Mouse (Mus musculus): Measurements from ENCODE around the gene Acnat1. TPM values are rescaled to one million over a fixed set of nuclear protein-coding genes. Genes with fewer than 3 reads are reported as not detected.
A peak's percentile ranks its signal among the peaks of the same experiment; 100 is the strongest.
"Not testable (repeated sequence)": the region's sequence is repeated elsewhere in the genome, so short reads cannot be mapped to it uniquely, and the experiment has no call there.

Gene Acnat1
- not detected for total RNA-seq (2021)
- long read RNA-seq, experiment 1, result 0 reads
- long read RNA-seq, experiment 2, result 0 reads

DNA sequence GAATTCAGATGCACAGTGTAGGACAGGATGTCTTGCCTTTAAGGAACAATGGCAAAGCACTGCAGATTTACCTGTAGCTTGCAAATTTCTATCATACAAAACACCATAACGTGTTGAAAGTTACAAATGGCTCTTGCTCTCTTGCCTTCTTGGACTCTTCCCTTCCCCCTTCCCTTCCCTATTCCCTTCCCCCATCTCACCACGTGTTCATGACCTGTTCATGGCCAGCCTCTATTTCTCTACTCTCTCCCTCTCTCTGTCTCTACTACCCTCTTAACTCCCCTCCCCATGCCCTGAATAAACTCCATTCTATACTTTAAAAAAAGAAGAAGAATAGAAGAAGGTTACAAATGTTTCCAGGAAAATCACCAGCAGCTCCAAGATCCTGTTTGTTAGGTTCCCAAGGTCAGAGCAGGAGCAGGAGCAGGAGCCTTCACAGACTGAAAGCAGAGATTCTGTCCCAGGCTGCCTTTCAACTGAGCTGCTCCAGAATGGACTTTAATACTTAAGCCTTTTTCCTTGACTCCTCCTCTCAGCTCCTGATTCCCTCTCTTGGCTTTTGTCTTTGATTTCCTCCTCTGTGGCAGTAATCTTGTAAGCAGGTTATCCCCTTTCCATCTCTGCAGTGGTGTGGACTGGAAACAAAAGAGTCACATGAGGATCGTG, at the start of gene Acnat1:
TSS of gene Acnat1 (minus strand) at position 478 of the 666 bp plus-strand sequence.
- DNase-seq, result no peak

DNA sequence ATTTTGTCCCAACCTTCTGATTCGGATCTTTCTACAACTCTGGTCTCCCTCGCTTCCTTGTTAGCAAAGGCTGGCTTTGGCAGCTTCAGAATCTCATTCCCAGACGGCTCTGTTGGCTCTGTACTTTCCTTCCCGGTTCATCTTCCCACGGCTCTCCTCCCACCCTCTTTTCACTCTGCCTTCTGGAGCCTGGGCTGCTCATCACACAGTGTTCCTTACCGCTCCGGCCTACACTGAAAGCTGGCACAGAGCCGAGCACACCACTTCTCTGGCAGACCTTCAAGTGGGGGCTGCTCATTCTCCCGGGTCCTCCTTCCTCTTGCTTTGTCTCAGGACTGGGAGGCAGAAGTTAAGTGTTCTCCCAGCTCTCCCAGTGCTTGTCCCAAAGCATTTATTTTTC, 48.9 kb upstream of the Acnat1 start:
- peak; percentile 18 for DNase-seq

DNA sequence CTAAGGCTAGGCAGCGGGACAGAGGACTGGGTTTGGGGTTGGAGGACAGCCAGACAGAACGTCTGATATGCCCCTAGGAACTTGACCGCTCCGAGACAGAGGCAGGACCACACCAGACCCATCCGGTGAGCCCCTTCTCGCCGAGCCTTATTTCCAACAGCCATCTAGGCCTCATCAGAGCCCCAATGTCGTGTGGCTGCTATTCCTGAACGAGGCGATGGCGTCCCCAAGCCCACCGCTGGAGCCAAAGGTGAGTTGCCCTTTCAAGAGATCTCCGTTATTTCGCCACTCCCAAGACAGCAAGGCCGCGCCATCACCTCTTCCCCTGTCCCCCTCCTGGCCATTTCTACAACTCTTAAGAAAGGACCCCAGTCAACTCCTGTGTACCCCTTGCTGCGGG, 47.6 kb upstream of the Acnat1 start:
- DNase-seq, result no peak

DNA sequence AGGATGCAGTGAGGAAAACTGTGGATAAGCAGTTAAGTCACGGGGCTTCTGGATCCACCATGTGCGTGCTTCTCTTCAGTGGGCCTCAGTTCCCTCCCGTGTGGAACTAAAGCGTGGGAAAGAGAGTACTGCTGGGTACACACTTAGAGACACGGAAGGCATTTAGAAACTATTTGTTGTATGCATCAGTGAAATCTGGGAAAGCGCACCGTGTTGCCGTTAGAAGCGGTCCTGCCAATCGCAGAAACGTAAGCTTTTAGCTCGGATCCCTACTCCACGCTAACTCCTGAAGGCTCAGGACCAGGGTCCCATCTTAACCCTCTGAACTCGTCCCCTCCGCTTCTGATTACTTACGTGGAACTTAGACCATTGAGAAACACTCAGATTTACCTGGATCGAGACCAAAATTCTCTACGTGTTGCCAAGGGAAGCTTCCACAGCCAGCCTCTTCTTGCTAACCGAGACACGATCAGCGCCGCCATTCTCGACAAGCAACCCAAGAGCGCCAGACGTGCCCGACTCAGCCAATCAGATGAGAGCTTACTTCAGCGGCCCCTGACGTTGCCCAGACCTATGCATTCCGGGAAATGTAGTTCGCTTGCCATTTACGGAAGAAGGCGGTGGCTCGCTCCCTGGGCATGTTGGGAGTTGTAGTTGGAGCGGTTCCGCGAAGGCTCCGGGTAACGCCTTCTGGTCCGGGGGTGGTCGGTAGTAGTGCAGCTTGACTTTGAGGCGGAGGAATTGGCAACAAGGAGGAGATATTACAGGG, 47.0 kb upstream of the Acnat1 start, which contains the start of the genes Mrpl50 and Zfp189:
TSS of gene Mrpl50 (minus strand) at position 522 of the 769 bp plus-strand sequence.
TSS of gene Zfp189 (plus strand) at position 605 of the 769 bp plus-strand sequence.
- peak; percentile 85 for DNase-seq

DNA sequence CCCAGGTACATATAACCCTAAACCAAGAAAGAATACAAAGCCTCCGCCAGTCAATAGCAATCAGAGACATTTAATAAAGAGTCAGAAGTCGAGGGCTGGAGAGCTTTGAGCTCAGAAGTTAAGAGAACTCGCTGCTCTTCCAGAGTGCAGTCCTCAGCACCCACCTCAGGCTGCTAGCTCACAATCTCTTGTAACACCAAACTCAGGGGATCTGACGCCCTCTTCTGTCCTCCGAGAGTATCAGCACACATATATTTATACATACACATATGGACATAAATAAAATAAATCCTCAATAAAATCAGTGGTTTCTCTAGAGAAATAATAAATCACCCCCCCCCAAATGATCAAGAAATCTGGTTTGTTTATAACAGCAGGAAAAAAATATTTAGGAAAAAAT, 45.8 kb upstream of the Acnat1 start:
- no peak for DNase-seq

DNA sequence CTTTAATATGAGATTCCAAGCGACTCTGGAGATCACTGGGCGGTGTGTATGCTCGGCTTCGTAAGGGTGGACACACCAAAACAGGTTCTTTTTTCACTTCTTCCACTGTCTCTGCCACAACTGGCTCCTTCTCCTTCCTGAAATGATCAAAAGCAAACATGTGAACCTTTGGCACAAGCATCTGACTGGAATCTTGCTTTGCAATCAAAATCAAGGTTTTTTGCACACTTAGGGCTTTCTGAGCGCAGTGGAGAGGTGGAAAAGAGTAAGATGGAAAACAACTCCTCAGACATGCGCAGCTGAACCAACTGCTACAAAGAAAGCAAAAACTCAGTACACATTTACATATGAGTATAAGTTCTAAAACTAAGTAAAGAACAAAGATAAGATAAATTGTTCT, 40.7 kb upstream of the Acnat1 start:
- no peak for DNase-seq

DNA sequence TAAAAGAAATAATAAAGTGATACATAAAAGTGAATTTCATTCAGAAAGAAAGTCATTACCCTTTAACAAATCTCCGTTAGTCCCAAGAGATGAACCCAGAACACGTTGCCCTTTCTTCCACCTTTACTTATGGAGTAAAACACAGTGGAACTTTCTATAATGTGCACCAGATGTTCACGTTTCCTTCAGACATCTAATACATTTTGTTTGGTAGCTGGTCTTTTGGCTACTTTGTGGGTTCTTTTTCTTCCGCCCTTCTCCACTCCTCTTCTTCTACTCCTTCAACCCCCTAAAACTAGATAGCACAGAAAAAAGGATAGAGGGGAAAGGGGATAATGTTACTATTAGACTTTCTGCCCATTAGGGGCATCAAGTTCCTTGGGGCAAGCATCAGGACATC, 38.9 kb upstream of the Acnat1 start:
- no peak for DNase-seq

DNA sequence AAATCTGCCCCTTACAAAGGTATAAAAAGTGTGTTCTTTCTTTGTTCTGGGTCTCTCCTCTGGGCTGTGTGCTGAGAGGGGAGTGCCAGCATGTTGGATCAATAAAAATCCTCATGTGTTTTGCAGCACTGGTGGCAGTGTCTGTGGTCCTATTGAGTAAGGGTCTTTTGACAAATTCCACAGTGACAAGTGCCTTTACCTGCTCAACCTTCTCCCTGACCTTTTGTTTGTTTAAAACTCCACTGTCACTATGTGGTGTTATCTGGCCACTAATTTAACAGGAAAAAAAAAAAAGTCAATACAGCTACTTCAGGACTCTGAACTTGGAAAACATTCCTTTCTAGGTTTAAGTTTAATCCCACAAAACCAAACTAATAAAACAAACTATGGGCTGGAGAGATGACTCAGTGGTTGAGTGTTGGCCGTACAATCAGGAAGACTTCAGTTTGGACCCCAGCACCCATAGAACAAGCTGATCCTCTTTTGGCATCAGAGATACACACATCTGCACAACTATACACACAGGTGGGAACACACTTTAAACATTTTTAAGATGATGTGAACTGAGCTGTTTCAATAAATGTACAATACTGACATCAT, 36.6 kb upstream of the Acnat1 start:
- not testable (repeated sequence) for DNase-seq

DNA sequence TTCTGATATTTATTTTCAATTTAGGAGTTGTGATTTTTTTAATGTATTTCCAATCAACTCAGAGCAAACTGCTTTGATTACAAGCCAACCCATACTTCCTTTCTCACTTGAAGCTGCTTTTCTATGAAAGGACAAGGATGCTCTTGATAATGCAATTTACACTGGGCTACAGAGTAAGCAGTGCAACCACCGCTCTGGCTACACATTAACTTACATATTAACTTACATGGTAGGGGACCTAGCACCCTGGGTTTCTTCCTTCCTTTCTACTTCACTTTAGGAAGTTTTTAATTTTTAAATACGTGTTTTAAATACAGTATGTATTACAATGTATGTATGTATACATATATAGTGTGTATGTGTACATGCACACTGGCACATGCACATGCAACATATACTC, 35.5 kb upstream of the Acnat1 start:
- no peak for DNase-seq

DNA sequence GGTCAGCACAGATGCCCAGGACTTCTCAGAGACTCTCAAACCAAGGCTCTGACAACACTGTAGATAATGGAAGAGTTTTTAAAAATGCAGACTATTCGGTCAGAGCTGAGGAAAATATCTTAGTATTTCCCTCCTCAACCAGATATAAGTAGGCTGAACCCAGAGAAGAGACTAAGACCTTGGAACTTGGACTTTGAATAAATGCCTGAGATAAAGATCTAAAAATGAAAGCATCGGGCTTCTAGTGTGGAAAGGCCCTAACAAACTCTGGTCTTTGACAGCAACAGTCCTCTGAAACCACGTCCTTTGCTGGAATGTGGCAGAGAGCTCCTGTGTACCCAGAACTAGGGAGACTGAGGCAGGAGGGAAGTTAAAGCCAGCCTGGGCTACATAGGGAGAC, 32.7 kb upstream of the Acnat1 start, which contains the start of gene Baat:
TSS of gene Baat (minus strand) at position 172 of the 400 bp plus-strand sequence.
- no peak for DNase-seq

DNA sequence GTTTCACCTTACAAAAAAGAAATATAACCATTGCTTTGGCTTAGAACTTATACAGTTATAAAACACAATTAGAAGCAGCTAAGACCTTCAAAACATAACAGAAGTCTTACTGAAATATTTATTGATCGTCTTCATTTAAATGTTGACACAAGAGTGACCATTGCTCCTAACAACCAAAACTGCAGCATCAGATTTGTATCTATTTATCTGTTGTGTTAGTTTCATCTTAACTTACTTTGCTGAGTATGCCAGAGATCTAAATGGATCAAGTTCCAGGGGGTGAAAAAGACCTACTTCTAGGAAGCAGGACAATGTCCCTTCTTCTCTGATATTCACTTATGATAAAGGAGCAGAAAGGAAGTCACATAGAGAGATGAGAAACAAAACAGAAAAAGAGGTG, 29.9 kb upstream of the Acnat1 start:
- DNase-seq, result no peak

DNA sequence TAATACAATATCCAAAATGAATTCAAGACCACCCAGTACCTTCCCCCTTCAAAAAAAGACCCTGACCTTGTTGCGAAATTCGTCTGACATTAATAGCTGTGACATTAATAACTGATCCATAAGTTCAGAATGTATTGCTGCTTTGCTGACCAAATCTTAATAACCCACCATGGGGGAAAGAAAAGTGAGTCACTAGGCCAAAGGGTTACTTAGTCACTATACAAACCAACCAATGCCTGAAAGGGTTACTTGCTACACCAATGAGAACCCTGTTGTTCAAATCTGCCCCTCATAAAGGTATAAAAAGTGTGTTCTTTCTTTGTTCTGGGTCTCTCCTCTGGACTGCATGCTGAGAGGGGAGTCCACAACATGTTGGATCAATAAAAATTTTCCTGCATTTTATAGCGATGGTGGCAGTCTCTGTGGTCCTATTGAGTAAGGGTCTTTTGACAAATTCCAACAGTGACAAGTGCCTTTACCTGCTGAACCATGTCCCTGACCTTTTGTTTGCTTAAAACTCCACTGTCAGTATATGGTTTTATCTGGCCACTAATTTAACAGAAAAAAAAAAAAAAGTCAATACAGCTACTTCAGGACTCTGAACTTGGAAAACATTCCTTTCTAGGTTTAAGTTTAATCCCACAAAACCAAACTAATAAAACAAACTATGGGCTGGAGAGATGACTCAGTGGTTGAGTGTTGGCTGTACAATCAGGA, 12.4 kb upstream of the Acnat1 start:
- not testable (repeated sequence) for DNase-seq

DNA sequence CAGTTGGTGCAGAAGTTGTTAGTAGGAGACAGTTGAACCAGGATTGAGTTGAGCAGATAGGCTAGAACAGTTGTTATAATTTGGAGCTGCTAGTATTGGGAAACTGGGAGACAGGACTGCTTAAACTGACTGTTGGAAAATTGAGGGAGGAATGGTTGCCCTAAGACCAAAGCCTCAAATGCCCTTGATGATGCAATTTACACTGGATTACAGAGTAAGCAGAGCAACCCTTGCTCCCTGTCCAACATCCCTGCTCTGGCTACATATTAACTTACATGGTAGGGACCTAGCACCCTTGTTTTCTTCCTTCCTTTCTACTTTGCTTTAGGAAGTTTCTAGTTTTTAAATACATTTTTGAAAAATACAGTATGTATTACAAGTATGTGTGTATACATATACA, 11.7 kb upstream of the Acnat1 start:
- DNase-seq, result no peak

DNA sequence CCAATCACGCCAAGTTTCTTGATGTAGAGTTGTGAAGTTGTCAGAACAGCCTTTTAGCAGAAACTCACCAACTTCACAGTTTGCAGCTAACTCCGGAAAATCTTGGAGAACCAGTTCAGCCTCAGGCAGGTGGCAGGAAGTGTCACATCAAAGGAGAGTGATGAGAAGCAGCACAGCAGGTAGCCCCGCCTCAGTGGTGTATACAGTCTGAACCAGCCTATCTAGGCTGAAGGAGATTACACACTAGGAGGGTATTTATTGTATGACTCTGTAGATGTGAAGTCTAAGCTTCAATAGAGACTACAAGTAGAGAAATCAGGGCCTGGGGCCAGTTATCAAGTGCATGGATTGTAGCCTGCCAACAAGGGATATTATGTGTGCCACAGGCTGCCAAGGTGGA, 7.2 kb upstream of the Acnat1 start:
- DNase-seq, result no peak

DNA sequence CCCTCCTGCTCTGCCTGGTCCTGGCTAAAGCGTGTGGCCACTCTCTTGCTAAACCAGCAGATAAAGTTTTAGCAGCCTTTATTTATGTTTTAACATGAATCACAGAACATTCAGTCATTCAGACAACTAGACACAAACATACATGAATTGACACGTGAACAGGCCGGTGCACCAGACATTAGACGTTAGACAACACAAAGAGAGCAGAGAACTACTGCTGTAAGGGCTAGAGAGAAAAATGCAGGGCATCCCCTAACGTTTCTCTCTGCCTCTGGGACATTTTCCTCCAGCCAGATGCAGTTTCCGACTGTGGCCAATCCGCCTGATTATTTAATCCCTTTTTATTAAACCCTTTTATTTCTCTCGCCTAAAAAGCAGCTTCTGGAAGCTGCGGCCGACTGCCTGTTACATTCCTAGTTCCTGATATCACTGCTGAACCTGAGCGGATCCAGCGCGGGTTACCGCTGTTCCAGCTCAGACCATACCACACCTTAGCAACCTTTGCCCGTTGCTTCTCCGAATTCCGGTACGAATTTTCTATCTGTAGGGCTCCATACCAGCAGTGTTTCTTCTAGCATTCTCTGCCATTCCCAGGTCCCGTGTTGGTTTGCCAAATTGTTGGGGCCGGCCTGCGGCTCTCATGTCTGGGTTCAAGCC, 6.5 kb upstream of the Acnat1 start:
- no peak for DNase-seq

DNA sequence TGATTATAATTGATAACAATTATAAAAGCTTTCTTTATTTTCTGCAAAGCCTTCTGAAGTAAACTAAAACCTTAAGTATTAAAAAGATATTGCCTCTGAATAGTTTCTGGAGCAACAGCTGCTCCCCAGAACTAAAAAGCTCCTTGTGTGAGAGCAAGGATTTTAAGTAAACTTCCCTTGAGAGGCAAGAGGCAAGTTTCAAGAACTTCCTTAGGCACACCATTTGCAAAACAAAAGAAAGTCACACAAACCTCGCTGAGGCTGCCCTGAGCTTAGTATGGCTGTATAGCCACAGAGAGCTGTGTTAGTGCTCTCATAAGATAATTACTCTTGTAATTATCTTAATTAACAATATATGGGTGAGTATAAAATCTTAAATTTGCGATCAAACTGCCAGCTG, 5.3 kb upstream of the Acnat1 start:
- DNase-seq, result not testable (repeated sequence)

DNA sequence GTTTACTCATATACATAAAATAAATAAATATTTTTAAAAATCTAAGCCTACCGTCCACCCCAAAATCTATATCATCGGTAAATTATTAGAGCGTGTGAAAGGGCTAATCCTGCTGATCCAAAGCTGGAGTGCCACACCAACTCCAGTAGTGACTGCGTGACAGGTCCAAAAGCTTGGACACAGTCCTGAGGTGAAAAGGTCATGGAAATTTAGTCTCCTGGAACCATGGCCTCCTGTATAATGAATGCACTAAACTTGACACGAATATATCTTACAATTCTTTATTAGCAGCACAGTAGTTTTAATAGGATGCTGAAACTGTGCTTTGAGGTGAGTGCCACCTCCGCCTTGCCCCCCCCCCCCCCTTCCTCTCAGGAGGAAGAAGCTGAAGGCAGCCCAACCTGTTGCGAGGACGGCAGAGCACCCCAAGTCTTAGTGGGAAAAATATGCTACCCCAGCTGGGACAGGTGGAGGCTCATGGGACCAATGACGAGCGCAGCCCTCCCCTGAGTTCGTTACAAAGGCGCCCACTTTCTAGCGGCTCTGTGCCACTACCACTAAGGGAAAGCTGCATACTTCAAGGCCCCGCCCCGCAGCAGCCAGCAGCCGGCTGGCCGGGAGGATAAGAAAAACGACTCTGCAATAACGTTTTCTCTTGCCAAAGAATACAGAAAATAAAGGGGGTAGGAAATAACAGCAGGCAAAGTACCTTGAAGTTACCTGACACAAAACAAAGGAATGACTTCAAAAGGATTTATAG, 4.6 kb upstream of the Acnat1 start:
- DNase-seq, result no peak

DNA sequence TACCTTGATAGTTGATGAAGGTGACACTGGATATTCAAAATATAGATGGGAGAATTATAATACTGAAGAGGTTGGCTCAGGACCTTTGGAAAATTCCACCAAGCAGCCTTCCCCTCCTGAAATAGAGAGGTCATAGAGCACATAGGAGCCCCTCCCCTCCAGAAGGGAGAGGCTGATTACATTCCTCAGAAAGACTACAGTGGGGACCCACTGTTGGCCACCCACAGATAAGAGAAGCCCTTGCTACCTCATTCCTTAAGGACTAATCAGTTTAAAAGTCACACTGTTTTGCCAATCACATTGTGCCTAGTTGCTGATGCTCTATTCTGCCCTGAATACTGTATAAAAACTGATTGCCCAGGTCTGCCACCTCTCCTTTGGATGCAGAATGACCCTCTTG, 871 bp upstream of the Acnat1 start:
- DNase-seq, result no peak

DNA sequence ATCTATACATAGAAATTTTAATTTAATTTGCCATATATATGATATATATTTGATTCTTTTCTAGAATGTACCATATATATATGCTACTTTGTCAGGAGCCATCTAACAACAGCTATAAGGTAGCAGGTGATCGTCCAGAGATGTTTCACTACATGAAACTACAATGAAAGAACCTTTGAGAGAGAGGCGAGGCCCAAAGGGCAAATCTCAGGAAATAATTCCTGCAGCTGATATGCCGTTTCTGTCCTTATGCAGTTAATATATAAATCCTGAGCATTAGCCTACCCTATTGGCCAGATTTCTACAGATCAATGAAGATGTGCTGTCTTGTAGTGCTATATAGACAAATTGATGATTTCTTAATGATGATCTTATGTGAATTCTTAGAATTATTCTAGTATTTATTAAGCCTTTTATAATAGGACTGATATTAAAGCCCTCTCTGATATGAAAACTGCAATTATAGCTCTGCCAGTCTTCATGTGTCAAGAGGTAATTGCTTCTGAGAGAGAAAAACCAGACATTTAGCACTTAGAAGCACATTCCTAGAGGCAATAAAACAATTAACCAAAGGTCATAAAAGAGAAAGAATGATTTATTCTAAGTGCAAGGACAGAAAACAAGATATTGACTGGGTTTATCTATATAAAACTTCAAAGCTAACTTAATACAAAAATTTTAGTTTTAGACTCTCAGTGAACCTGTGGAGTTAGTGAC, 4.1 kb downstream of the Acnat1 start:
- DNase-seq, result no peak

DNA sequence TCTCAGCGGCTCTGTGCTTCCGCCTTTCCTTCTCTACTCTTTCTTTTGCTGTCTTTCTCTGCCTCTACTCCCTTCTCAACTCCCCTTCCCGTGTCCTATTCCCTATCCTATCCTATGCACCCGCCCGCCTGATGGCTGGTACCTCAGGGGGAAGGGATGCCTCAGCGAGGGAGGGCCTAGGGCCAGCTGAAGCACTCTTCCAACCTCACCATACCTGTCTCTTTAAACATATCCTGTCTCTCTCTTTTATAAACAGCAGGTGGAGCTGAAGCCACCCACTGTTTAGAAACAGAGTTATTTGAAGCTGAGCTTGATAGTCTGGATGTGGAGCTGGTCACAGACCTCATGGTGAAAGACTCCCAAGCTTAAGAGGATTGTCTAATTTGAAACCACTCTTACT, 6.4 kb downstream of the Acnat1 start:
- DNase-seq, result no peak

DNA sequence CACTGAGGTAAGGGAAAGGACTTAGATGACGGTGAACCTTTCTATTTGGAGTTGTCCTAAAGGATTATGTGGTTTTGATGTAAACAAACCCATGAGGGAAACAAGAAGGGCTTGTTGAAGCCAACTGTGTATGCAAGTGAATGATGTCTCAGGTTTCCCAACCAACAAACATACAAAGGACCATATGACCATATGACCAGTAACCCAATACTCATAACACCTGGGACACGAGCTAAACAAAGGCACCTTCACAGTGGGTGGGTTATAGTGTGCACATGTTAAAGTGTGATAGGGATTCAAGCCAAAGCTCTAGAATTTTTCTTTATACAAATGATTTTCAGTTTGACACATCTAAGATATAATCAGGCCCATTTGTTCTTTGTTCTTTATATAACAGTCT, 17.5 kb downstream of the Acnat1 start:
- DNase-seq, result no peak
